Mouse (Mus musculus) liver (tissue): ENCODE measurements around the gene Ptpn13.

Experiments
- DNase-seq: peaks from one replicate; pipeline ENCODE4 v3.0.0-alpha.2; 2020; ENCODE audit warnings: mixed read lengths

The Ptpn13 gene

DNA sequence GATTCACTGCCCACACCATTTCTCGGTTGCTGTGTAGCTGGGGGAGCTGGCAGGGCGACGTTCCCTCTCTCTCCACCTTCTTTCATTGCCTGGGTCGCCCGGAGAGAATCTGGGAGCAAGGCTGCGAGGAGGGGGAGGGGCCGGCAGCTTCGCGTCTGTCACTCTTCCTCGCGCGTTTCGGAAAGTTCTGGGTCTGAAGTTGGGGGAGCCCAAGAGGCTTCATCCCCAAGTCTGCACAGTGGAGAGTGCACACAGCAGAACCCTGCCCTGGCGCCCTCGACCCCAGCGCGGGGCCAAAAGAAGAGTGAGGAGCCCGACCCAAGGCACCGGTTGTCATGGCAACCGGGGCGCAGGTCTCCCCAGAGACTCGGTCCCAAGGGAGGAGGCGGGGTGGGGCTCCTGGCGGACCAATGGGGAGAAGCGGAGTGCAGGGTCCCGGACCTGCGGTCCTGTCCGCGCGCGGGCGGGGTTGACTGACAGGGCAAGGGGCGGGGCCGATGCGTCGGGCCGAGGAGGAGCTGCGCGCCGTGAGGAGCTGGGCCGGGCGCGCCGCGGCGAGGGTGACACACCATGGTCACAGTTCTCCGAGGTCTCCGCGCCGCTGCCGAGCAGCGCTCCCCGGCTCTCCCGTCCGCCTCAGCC, at the start of gene Ptpn13:
Ptpn13 (plus strand) TSS at position 515 of the 642 bp plus-strand sequence.
- DNase-seq: peak; percentile 95

DNA sequence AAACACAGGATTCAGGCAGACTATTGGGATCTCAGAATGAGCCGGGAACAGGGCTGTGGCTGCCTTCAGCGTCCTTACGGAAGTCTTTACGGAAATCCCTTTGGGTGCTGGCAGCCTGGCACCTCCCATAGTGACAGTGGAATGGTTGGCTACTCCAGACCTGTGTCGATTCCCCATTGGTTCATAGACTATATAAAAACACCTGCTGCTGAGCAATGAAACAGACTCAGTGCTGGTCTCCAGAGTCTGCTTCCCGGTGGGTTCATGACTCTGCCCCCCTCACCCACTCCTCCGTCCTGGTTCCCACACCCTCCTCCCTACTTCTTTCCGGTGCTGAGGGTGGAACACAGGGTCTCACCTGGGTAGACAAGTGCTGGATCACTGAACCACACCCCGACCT, 49.8 kb upstream of the Ptpn13 start:
- DNase-seq: no peak

DNA sequence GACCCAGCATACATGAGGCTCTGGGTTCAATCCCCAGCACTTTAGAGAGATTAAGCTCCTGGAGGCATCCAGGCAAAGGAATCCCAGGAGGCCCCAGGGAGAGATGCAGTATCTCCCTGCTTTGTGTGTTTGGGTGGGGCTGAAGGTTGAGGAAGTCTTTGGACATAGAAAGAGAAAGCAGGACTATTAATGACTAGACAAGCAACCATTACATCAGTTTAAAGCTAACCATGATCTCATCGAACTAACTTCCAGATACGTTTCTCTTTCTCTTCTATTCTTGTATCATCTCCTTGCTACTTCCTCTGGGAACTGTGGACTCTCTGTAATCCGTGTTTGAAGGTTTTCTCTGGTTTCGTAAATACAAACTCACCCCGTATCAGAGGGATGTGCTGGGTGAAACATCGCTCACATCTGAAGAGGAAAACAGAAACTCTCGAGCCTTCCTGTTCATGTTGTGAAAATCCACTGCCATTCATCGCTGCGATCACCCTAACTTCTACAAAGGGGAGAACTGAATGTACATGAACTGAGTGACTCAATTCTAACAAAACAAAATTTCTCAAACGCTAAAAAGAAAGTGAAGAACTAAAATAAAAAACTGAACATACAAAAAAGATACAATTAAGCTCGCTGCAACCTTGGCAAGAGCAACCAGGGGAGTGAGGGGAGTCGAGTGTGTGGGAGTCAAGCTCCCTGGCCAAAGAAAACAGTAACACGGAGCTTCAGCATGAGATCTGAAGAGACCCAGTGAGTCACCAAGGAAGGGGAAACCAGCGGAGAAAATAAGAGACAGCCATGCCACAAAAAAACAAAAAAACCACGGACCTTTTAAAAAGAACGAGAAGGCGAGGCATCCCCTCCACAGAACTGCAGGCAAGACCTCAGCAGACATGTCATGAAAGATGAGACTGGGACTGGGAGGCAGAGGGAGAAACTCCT, 48.4 kb upstream of the Ptpn13 start:
- no peak for DNase-seq

DNA sequence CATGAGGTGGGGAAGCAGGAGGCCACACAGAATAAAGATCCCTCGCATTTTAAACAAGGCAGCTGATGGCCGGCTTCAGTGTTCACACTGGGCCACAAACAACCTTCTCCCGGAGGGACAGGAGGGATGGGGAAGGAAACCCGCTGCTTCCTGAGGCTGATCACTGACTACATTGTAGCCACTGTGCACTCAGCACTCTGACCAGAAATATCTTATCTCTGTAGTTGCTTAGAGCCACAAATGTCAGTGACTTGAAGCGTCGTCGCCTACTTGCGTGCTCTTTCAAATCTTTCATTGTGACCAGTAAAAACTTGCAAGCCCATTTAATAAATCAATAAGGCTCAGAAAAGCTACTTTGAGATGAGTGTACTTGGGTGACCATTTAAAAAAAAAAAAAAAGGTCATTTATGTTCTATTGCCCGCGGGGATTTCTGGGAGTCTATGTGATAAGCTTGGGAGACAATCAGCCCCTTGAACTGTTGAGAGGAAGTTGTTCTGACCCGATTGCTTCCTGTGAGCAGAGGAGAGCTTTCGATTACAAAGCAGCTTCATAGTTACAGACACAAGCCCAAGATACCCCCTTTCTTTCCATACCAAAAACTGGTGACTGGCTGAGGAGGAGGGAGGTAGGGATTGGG, 47.4 kb upstream of the Ptpn13 start:
- DNase-seq: no peak

DNA sequence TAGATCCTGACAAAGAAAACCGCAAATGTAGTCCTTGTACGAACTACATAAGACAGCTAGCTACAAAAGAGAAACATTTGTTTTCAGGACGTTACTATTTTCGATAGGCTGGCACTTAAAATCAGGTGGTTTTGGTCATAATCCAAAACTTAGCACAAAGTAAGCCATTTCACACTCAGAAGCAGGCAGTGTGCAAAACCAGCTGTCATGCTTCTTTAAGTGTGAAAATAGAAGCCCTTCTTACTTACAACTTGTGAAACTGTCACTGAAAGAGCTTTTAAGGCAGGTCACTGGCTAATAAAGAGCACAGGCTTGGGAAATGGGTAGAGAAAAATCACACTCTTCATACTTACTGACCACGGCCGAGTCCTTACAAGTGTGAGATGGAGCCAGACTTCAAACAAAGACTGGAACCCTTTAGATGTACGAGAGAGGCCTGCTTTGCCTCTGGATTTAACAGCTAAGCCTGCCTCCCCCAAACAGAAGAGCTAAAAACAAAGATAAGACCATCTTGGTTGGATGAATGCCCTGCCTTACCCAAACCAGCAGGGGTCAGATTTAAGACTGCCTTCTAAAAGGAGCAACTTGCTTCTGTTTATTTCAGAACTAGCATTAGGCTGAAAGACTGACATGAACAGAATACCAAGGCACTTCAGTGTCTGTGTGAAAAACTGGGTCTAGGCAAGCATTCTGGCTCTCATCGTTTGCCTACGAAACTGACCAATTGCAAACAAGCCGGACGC, 44.0 kb upstream of the Ptpn13 start:
- DNase-seq: no peak

DNA sequence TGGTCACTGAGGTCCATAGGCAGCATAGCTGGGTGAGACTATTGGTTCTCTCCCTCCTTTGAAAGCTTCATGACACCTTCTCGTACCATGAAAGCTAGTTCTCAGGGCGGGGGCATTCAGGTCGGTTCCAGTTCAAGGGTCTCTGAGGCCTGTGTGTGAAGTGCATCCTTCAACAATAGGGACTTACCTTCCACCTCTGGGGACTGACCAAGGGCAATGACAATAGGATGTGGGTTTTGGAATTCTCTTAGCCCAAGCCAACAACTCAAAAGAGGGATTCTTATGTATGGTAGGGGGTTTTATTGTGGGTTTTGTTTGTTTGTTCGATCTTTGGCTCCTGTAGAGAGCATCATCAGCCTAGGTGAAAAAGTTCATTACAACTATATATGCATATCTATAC, 42.0 kb upstream of the Ptpn13 start:
- DNase-seq: no peak

DNA sequence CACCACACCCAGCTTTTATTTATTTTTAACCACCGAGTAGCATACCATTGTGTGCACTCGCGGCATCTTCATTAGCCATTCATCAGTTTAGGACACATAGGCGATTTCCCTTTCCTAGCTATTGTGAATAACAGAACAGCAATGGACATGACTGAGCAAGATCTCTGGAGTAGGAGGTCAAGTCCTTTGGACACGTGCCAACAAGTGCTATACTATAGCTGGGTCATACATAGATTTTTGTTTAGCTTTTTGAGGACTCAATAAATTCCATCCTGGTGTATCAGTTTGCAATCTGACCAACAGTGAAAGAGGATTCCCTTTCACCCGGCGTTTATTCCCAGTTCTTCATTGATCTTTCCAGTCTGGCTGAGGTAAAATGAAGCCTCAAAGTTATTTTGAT, 41.0 kb upstream of the Ptpn13 start:
- DNase-seq: no peak

DNA sequence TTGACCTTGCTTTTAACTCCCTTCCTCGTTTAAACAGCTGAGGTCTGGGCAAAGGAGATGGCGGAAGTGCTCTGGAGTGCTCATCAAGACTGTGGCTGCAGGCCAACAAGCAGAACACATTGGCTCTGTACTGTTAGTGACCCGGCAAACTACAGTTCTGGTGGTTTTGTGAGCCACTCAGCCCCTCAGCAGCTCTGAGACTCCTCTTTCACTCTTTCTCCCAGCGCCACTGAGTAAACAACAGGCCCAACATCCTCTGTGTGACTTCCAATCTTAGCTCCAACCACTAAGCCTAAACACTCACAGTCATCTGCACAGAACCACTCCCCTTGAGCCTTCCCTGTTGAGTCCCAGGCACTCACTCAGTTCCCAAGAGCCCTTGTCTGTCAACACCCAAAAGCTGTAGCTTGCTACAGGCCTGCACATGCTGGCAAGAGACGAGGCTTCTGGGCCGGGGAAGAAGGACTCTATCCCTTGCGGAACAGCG, 37.4 kb upstream of the Ptpn13 start:
- DNase-seq: no peak

DNA sequence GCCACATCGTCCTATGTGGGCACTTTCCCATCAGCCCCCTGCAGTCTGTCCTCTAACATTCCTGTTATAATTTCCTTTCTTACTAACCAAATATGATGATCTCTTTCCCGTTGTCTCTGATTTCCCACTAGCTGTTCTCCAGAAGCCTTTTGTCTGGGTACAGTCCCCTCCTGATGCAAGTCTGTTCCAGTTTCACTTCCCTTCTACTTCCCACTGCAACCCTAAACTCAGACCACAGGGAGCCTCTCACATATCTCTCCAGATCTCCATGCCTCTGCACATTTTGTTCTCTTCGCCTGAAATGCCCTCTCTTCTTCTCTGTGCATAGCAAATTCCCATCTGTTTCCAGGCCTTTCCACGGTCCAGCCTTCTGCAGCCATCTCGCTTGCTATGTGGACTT, 35.6 kb upstream of the Ptpn13 start:
- DNase-seq: no peak

DNA sequence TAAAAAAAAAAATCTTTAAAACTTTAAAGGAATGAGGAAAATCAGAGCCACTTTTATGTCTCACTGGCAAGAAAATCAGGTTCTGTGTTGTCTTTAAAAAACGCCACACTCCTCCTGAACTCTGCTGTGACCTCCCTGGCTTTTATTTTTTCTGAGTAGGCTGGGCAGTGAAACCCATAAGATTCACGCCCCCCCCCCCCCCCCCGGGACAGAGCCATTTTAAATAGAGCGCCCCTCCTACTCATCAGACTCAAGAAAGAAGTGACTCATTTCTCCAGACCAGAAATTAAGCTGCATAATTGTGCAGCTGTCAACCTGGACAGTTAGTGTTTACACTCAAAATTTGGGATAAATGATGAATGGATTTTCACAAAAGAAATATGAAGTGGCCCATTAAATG, 31.8 kb upstream of the Ptpn13 start:
- DNase-seq: no peak

DNA sequence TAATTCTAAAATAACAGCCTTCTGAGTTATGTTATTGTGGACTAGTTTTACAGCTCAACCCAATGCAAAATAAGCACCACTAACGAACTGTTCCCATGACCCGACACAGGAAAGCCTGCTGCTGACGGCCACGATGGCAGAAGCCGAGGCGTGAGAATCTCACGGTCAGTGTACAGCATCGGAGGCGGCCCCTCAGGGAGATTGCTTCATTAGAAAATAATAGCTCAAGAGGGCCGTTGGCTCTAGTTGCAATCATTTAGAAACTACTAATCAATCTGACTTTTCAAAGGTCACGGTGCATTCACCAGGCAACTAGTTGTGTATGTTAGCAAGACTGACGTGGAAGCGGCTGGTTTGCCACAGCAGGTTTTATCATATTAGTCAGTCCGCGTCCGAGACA, 31.2 kb upstream of the Ptpn13 start:
- no peak for DNase-seq

DNA sequence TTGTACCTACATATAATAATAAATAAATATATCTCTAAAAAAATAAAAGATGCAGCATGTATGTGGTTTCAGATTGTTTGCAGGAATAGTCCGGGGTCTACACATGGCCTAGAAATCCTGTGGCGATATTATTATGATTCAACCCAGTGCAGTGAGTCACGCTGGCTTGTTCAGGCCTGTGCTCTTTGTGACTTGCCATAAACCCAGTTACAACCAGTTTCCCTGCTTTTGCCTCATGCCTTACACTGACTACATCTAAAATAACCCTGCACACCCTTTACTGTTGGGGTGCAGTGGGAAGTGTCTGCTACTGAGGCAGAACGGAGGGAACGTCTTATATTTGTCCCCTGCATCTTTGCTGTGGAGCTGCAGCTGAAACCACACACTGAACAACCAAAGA, 29.3 kb upstream of the Ptpn13 start:
- DNase-seq: no peak

DNA sequence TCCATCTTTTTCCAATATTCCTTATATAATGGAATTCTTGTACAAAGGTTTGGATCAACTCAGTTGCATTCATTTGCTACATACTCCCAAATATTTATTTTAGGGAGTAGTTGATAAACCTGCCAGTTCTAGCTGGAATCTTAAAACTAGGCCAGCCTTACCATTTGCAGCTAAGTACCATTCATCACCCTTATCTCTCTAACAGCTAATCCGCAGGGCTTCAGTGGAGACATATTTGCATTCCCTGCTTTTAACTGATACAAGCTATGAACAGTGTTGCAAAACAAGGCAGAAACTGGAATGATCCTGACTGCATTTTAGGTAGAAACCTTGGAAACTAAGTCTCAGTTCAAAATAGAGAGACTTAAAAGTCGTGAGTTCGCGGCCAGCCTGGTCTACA, 27.6 kb upstream of the Ptpn13 start:
- no peak for DNase-seq

DNA sequence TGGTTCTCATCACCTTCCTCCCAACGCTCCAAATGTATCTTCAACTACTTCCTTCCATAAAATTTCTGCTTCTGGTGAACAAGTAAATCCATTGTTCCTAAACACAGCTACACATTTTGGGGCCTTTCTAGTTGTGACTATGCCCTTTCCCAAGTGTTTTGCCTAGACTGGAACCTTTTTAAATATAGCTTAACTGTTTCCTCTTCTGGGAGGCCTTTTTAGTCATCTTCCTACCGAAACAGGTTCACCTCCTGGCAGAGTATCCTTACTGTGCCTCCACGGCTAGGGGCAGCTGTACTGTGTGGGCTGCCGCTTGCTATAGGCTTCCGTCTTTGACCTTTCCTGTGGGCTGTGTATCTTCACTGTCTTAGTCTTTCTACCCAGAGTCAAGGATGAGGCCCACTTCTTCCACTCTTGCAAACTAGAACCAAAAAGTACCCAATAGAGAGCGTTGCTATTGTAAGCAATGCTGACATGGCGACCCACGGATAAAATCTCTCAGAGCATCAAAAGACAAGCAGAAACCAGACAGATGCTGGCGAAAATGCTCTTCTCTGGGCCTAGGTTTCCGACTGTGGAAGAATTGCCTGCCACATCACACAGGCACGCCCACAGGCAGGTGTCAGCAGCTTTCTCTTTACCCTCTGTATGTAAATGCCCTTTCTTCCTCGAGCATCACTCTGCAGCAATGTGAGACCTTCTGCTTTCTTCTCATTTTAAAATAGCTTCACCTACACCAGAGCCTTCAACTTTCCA, 20.6 kb upstream of the Ptpn13 start:
- DNase-seq: no peak

DNA sequence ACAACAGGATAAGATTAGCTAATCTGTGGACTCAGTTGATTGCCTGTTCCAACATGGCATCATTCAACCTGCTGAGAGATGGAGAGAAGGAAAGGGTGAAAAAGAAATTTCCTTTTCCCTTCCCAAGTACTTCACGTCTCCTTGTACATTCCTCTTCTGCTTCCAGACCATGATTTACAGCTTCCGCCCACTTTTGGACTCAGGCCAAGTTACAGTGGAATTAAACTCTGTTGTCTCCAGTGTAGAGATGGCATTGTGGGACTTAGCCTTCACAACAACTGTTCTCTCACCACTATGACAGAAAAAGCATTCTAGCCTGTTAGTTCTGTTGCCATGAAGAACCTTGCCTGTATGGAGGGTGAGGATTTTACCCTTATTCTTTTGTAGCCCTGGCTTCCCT, 19.1 kb upstream of the Ptpn13 start:
- DNase-seq: no peak

DNA sequence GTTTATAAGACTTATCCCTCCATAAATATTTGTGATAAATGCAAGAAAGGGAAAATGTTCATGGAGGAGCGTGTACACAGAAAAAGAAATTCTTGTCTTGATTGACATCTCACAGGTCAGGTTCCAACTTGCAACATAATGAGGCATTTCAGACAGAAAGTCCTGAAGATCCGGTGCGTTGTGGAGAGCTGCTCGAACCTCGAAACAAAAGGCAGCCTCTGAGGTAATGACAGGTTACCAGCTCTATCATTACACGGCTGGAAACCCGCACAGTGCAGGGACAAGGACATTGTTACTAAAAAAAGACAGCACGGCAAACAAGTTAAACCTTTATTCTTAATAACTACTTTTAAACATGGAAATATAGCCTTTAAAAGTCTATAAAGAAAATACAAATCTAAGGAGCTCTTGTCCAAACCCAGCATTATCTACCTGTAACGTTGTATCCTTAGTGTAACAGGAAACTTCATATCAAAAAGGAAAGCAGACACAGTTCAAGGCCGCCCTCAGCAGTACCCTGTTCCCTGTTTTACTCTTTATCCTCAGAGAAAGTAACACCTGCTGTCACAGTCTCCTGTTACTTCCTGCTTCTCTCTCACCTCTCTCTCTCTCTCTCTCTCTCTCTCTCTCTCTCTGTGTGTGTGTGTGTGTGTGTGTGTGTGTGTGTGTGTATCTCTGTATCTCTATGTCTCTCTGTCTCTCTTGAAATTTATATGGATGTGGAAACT, 12.8 kb upstream of the Ptpn13 start:
- DNase-seq: no peak

DNA sequence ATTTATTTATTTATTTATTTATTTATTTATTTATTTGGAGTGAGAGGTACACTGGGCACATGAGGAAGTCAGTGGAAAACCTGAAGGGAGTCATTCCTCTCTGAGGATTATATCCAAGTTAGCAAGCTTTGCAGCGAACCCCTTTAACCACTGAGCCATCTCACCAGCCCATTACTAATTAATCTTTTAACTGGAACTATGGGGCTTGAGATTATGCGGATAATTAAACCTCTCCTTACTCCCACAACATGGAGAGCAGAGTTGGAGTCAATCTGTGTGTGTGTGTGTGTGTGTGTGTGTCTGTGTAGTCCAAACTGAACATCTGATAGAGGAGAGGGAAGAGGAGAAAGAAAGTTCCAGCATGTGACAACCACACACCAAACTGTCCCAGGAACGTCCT, 10.4 kb upstream of the Ptpn13 start:
- DNase-seq: no peak

DNA sequence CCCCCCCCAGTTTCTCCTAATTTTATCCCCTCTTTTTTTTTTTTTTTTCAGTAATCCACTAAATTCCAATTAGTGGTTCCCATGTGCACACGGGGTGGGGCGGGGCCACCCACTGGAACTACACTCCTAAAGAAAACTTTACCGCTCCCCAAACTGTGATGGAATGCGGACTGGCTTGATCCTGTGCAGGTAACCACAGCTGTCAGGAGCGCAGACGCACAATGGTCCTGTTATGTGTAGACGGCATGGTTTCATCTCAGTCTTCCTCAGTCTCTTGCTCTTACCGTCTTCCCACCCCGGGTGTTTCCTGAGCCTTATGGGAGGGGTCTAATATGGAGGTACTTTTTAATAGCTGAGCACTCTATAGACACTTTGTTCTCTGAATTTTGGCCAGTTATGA, 7.0 kb upstream of the Ptpn13 start:
- DNase-seq: no peak

DNA sequence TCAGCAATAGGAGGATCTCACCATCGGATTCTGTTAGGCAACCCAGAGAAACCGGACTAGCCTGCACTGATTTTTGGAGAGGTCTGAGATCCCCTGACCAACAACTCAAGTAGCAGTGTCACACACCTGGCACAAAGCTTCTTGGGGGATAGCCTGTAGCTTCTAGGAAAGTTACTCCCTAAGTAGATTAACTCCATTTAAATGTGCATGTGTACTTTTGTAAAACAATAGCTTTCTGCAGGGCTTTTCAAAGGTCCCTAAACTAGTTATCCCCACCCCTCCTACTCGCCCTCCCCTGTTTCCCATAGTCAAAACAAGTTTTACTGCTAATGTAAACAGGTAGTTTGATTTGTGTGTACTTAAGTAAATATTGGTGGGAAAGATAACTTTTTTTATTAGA, 6.1 kb upstream of the Ptpn13 start:
- DNase-seq: no peak

DNA sequence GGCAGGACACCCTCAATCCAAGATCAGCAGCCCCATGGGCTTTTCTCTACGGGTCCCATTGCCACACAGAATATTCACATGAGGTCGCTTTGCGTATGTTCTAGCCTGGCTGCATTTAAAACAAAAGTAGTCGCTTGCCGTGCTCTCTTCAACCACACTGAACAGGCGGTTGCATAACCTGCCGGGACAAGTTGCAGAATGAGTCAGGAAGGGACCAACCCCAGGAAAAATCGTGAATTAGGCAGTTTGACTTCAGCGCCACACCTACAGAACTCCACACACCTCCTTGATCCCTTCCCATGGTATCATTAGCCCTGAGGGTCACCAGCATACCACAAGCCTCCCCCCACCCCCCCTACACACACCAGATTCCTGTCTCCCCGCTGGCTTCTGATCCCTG, 4.4 kb upstream of the Ptpn13 start:
- no peak for DNase-seq

DNA sequence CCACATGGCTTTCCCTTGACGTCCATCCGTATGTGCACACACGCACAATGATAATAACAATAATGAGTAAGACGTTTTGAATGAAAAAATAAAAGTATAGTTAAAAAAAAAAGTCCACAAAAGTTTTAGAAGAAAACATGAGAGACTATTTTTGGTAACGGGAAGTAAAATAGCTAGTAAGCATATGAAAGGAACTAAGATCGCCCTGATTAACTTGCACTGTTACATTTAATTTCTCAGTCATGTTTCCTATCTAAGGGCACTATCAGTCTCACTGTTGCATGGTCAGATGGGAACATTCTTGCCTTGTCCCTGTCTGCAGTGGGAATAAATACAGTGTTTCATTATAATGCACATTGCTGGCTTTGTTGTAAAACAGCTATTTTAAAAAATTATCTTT, 2.4 kb upstream of the Ptpn13 start:
- no peak for DNase-seq
